Mouse (Mus musculus): ENCODE measurements around the gene Tnfrsf13b. TPM values are rescaled to one million over a fixed set of nuclear protein-coding genes. Genes with fewer than 3 reads are reported as not detected.

Tnfrsf13b gene
- polyA plus RNA-seq, 1 experiment from 2014 or later = 10.8 TPM

DNA sequence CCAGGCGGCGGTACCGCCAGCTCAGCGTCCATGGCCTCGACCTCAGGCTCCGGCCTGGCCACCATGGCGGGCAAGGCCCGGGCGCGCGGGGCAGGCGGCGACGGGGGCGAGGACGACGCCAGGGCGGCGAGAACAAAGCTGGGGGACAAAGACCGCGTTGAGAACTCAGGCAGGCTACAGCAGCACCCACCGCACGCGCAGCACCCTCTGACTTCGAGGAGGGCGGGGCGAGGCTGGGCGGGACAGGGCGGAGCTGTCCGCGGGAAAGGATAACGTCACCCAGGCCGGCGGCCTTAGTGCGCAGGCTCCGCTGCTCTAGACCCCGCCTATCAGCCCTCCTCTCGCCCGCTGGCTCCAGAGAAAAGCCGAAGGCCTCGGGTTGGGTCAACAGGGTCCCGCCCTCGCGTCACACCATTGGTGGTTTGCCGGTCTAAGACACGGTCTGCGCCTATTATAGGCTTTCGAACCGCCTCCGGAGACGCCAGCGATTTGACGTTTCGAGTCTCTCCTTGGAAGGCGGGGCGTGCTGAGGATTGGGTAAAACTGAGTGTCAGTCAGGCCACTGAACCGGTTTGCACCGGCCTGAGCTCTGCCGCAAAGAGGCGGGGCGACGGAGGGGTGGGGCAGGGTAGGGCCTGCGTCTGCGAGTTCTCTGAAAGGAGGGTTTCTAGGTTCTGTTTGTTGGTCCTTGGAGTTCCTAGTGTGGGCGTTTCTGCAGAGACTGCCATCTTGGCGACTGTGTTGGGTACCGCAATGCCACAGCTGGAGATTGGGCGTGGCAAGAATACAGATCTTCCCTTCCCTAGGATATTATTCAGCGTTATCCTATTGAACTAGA, 48.5 kb downstream of the Tnfrsf13b start, which contains the start of gene Usp22:
Gene Usp22 (minus strand): TSS at position 235 of the 838 bp plus-strand sequence.
- no peaks in the 10 kb centered on the region for H3K9me3 ChIP-seq (ENCODE audit: low read length)
- H3K27me3 ChIP-seq (replicated peaks; ENCODE audit: insufficient read depth, low read length) = no peaks in the 10 kb centered on the region
- H3K4me1 ChIP-seq (ENCODE audit: insufficient read depth, low read depth, low read length) = no peaks in the 10 kb centered on the region
- H3K36me3 ChIP-seq (ENCODE audit: insufficient read depth, low read length) = no peaks in the 10 kb centered on the region
- DNase-seq (ENCODE audit: low spot score) = peak; percentile 100
- peak; percentile 31; the same call in 1 of the 2 replicates for TF ChIP-seq CTCF (IDR thresholded peaks at IDR 0.05)
- no peak for TF ChIP-seq EP300 (IDR thresholded peaks at IDR 0.05)
- WGBS = 0% methylated on average over 67 of the region's 69 CpGs
- H3K4me2 ChIP-seq (replicated peaks; ENCODE audit: low read depth, low read length) = peak within 1 kb of the TSS; percentile 91
- peak; percentile 98 for ATAC-seq
- peak within 1 kb of the TSS; percentile 97 for H3K4me3 ChIP-seq (ENCODE audit: low read depth, low read length)
- H3K9ac ChIP-seq (replicated peaks; ENCODE audit: low read depth) = peak within 1 kb of the TSS; percentile 96
- H3K27ac ChIP-seq (ENCODE audit: low read length) = peak within 1 kb of the TSS; percentile 98

DNA sequence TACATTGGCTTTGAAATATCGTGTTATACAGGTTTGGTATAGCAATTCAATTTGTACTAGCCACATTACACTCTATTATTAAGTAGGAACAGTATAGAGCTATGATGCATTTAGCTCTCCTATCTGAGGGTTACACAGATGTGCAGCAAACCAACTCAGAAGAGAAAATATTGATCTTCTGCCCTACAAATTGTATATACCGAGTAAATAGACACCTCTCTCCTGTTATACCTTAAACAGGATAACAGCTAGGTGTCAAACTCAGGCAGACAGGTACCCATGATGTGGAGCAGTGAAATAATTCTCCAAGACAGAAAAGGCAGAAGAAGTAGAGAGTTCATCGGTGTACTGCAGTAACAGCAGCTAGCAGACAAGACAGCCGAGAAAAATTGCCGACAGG, 49.2 kb downstream of the Tnfrsf13b start:
- Histone ChIP-seq H3K4me3 (ENCODE audit: low read depth, low read length) (no peak overlapping the region), H3K27me3 (replicated peaks; ENCODE audit: insufficient read depth, low read length) (no peaks in the 10 kb centered on the region), H3K36me3 (ENCODE audit: insufficient read depth, low read length) (no peaks in the 10 kb centered on the region), H3K9me3 (ENCODE audit: low read length) (no peaks in the 10 kb centered on the region), H3K4me2 (replicated peaks; ENCODE audit: low read depth, low read length) (no peak overlapping the region), H3K9ac (replicated peaks; ENCODE audit: low read depth) (no peak overlapping the region), H3K27ac (ENCODE audit: low read length) (no peak overlapping the region), H3K4me1 (ENCODE audit: insufficient read depth, low read depth, low read length) (no peaks in the 10 kb centered on the region)
- DNase-seq (ENCODE audit: low spot score) (no peak), ATAC-seq (no peak)
- TF ChIP-seq CTCF (IDR thresholded peaks at IDR 0.05) = no peak
- no peak for TF ChIP-seq EP300 (IDR thresholded peaks at IDR 0.05)
- WGBS = 71% methylated on average over 5 of the region's 5 CpGs

DNA sequence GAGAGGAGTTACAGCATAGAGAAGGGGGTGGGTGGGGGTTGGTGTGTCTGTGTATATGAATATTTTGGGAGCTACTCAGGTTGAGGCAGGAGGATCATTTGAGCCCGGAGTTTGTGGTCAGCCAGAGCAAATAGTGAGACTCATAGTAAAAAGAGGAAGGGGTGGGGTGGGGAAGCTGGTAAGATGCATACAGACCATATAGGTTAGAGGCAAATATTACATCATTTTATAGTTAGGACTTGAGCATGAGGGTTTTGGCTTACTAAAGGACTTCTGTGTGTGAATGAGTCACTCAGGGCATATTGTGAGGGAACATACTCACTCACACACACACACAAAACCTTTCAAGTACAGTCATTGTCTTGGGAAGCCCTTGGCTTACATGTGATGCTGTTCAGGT, 49.8 kb downstream of the Tnfrsf13b start:
- H3K36me3 ChIP-seq (ENCODE audit: insufficient read depth, low read length) = no peaks in the 10 kb centered on the region
- no peak overlapping the region for H3K9ac ChIP-seq (replicated peaks; ENCODE audit: low read depth)
- no peaks in the 10 kb centered on the region for H3K4me1 ChIP-seq (ENCODE audit: insufficient read depth, low read depth, low read length)
- H3K4me3 ChIP-seq (ENCODE audit: low read depth, low read length) = no peak overlapping the region
- H3K4me2 ChIP-seq (replicated peaks; ENCODE audit: low read depth, low read length) = no peak overlapping the region
- no peak overlapping the region for H3K27ac ChIP-seq (ENCODE audit: low read length)
- ATAC-seq (no peak), DNase-seq (ENCODE audit: low spot score) (peak; percentile 54)
- no peaks in the 10 kb centered on the region for H3K9me3 ChIP-seq (ENCODE audit: low read length)
- WGBS = 77% methylated on average over 1 of the region's 1 CpGs
- TF ChIP-seq CTCF (IDR thresholded peaks at IDR 0.05) (no peak), EP300 (IDR thresholded peaks at IDR 0.05) (no peak)
- no peaks in the 10 kb centered on the region for H3K27me3 ChIP-seq (replicated peaks; ENCODE audit: insufficient read depth, low read length)

DNA sequence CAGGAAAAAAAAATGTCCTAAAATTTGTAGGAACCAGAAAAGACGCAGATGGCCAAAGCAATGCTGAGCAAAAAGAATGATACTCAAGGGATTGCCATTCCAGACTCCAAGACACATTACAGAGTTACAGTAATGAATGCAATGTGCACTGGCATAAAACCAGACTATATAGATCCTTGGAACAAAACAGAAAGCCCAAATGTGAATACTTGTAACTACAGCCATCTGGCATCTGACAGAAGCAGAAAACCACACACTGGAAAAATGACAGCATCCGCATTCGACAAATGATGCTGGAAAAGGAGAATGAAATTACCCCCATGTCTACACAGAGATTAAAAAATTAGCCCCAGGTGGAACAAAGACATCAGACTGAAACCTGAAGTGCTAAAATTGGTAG, 53.8 kb downstream of the Tnfrsf13b start:
- no peaks in the 10 kb centered on the region for H3K4me1 ChIP-seq (ENCODE audit: insufficient read depth, low read depth, low read length)
- TF ChIP-seq CTCF (IDR thresholded peaks at IDR 0.05) (no peak), EP300 (IDR thresholded peaks at IDR 0.05) (no peak)
- H3K9ac ChIP-seq (replicated peaks; ENCODE audit: low read depth) = no peak overlapping the region
- ATAC-seq (no peak), DNase-seq (ENCODE audit: low spot score) (no peak)
- no peaks in the 10 kb centered on the region for H3K27me3 ChIP-seq (replicated peaks; ENCODE audit: insufficient read depth, low read length)
- H3K36me3 ChIP-seq (ENCODE audit: insufficient read depth, low read length) = no peaks in the 10 kb centered on the region
- no peak overlapping the region for H3K27ac ChIP-seq (ENCODE audit: low read length)
- H3K9me3 ChIP-seq (ENCODE audit: low read length) = no peaks in the 10 kb centered on the region
- H3K4me3 ChIP-seq (ENCODE audit: low read depth, low read length) = no peak overlapping the region
- WGBS = 87% methylated on average over 3 of the region's 3 CpGs
- H3K4me2 ChIP-seq (replicated peaks; ENCODE audit: low read depth, low read length) = no peak overlapping the region

DNA sequence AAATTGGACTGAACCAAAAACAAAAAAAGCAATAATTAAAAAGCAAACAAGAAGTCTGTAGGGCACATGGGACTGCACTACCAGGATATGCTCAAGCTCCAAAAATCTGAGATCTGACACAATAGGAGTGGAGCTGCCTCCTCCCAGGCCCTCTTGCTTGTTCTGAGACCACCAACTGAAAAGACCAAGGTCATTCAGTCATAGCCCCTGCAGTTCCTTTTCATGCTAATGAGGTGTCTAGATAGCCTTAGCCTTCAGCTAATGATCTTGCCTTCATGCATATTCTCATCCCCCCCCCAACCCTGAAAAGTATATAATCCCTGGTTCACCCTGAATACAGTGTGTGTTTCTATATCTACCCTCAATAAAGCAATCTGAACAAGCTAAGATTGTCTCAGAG, 55.1 kb downstream of the Tnfrsf13b start:
- no peak for ATAC-seq
- H3K36me3 ChIP-seq (ENCODE audit: insufficient read depth, low read length) = no peaks in the 10 kb centered on the region
- no peaks in the 10 kb centered on the region for H3K27me3 ChIP-seq (replicated peaks; ENCODE audit: insufficient read depth, low read length)
- no peak overlapping the region for H3K4me3 ChIP-seq (ENCODE audit: low read depth, low read length)
- no peak for DNase-seq (ENCODE audit: low spot score)
- H3K4me1 ChIP-seq (ENCODE audit: insufficient read depth, low read depth, low read length) = no peaks in the 10 kb centered on the region
- no peak overlapping the region for H3K9ac ChIP-seq (replicated peaks; ENCODE audit: low read depth)
- no peak overlapping the region for H3K4me2 ChIP-seq (replicated peaks; ENCODE audit: low read depth, low read length)
- H3K9me3 ChIP-seq (ENCODE audit: low read length) = no peaks in the 10 kb centered on the region
- H3K27ac ChIP-seq (ENCODE audit: low read length) = no peak overlapping the region
- TF ChIP-seq EP300 (IDR thresholded peaks at IDR 0.05) (no peak), CTCF (IDR thresholded peaks at IDR 0.05) (no peak)

DNA sequence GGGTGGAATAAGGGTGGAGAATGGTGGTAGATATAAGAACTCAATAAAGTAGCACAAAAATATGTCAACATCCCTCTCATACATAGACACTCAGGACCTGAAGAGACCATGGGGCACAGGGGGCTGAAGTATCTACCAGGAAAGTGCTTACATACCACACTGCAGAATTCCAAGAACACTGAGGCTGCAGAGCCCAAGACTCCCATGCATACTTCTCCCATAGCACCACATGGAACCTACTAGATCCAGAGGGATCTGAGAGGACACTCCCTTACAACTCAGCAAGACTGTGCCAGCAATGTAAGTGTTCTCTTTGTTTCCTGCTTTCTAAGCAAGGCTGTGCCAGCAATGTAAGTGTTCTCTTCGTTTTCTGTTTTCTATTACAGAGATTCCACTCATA, 57.3 kb downstream of the Tnfrsf13b start:
- Histone ChIP-seq H3K9ac (replicated peaks; ENCODE audit: low read depth) (no peak overlapping the region), H3K27me3 (replicated peaks; ENCODE audit: insufficient read depth, low read length) (no peaks in the 10 kb centered on the region), H3K36me3 (ENCODE audit: insufficient read depth, low read length) (no peaks in the 10 kb centered on the region), H3K4me3 (ENCODE audit: low read depth, low read length) (no peak overlapping the region), H3K4me1 (ENCODE audit: insufficient read depth, low read depth, low read length) (no peaks in the 10 kb centered on the region), H3K4me2 (replicated peaks; ENCODE audit: low read depth, low read length) (no peak overlapping the region), H3K9me3 (ENCODE audit: low read length) (no peaks in the 10 kb centered on the region), H3K27ac (ENCODE audit: low read length) (no peak overlapping the region)
- 65% methylated on average over 1 of the region's 1 CpGs for WGBS
- ATAC-seq (peak; percentile 49), DNase-seq (ENCODE audit: low spot score) (no peak)
- TF ChIP-seq EP300 (IDR thresholded peaks at IDR 0.05) (no peak), CTCF (IDR thresholded peaks at IDR 0.05) (no peak)

All from lung, postnatal 0 days (tissue).